In genomic region chr4:129226441-129226963, GRCm38 (mm10) we compare ENCODE assay signal across 7 mouse cellular contexts. TPM values are rescaled to one million over a fixed set of nuclear protein-coding genes. Genes with fewer than 3 reads are reported as not detected.
A peak's percentile ranks its signal among the peaks of the same experiment; 100 is the strongest.
DNase-seq lines count a peak whose midpoint lies in the region; ATAC-seq and TF ChIP-seq lines count a peak whose summit lies in the region.

No protein-coding gene starts in this region.

- H3K36me3 ChIP-seq in C2C12 (ENCODE audit: control insufficient read depth, insufficient read depth) (peaks cover 45% of the 10 kb centered on the region), ES-E14 (ENCODE audit: control insufficient read depth, insufficient read depth, low read length, poor library complexity, severe bottlenecking) (peaks cover 35% of the 10 kb centered on the region; the same call in 1 of the 2 replicates)
- no peaks in the 10 kb centered on the region for H3K36me3 ChIP-seq in hindbrain, embryonic 11.5 days (ENCODE audit: control insufficient read depth, insufficient read depth, low read length)
- H3K36me3 ChIP-seq in limb, embryonic 12.5 days = peaks cover 40% of the 10 kb centered on the region; the same call in 1 of the 2 replicates

- 38% methylated on average over 5 of the region's 5 CpGs for WGBS in hindbrain, embryonic 11.5 days
- WGBS in limb, embryonic 12.5 days = 19% methylated on average over 5 of the region's 5 CpGs

- H3K4me2 ChIP-seq in hindbrain, embryonic 11.5 days (replicated peaks; ENCODE audit: low read depth, low read length) = peak overlapping the region; percentile 40
- H3K4me2 ChIP-seq in limb, embryonic 12.5 days = peak overlapping the region; percentile 58

- H3ac ChIP-seq in C2C12 (ENCODE audit: control insufficient read depth, insufficient read length, low read depth) = no peak overlapping the region

- intact Hi-C loops in left cerebral cortex, postnatal 14 days (cut with DNase I) = no loop called here
- intact Hi-C loops in left cerebral cortex, postnatal 25 days (cut with DNase I) = no loop called here

- H3K27me3 ChIP-seq in C2C12 (ENCODE audit: control insufficient read depth, insufficient read depth, insufficient read length) = no peaks in the 10 kb centered on the region
- peaks cover 4% of the 10 kb centered on the region; the same call in 1 of the 2 replicates for H3K27me3 ChIP-seq in hindbrain, embryonic 11.5 days (ENCODE audit: control insufficient read depth, insufficient read depth, low read length)
- peaks cover 44% of the 10 kb centered on the region for H3K27me3 ChIP-seq in limb, embryonic 12.5 days

- H3K79me2 ChIP-seq in C2C12 (ENCODE audit: control insufficient read depth, insufficient read depth) = peaks cover 78% of the 10 kb centered on the region

- no peaks in the 10 kb centered on the region for H3K9me3 ChIP-seq in ES-E14 (ENCODE audit: control insufficient read depth, insufficient read depth, low read depth, low read length)
- no peaks in the 10 kb centered on the region for H3K9me3 ChIP-seq in hindbrain, embryonic 11.5 days (ENCODE audit: control insufficient read depth, low read length)
- no peaks in the 10 kb centered on the region for H3K9me3 ChIP-seq in limb, embryonic 12.5 days

- H3K9ac ChIP-seq in ES-E14 (ENCODE audit: insufficient read depth, low read depth, low read length, poor library complexity, severe bottlenecking) = no peak overlapping the region
- H3K9ac ChIP-seq in hindbrain, embryonic 11.5 days (ENCODE audit: low read depth, low read length) = peak overlapping the region; percentile 70; the same call in 1 of the 2 replicates
- no peak overlapping the region for H3K9ac ChIP-seq in limb, embryonic 12.5 days (replicated peaks)

- ATAC-seq in hindbrain, embryonic 11.5 days (ENCODE audit: low FRiP score) = no peak
- ATAC-seq in limb, embryonic 12.5 days (ENCODE audit: insufficient number of reproducible peaks, insufficient read depth, low FRiP score, low TSS enrichment, low read depth) = no peak
- no peak for ATAC-seq in monocyte, adult 5-6 weeks (replicated peaks; ENCODE audit: insufficient number of reproducible peaks, low FRiP score, low TSS enrichment, poor library complexity, severe bottlenecking)

- no peak for DNase-seq in ES-E14 (ENCODE audit: low read depth, low spot score)
- DNase-seq in hindbrain, embryonic 11.5 days (ENCODE audit: low spot score) = peak; percentile 22
- no peak for DNase-seq in left cerebral cortex, postnatal 14 days (ENCODE audit: low spot score in 2 of 2)
- DNase-seq in left cerebral cortex, postnatal 25 days (ENCODE audit: low spot score in 2 of 2) = no peak

- TF ChIP-seq CTCF in C2C12 (IDR thresholded peaks at IDR 0.05; ENCODE audit: control insufficient read depth, insufficient read depth, insufficient read length) = no peak

- in situ Hi-C loops in ES-E14 (cut with MboI; ENCODE audit: low sequenced_read_pairs in 2 of 2, unreplicated experiment in 2 of 2) = no loop called here

- H3K27ac ChIP-seq in ES-E14 (ENCODE audit: insufficient read depth, low read depth, low read length, poor library complexity, severe bottlenecking) = peak overlapping the region; percentile 35; the same call in 1 of the 2 replicates
- H3K27ac ChIP-seq in hindbrain, embryonic 11.5 days (ENCODE audit: low read depth, low read length) = no peak overlapping the region
- peak overlapping the region; percentile 57 for H3K27ac ChIP-seq in limb, embryonic 12.5 days

- H3K4me3 ChIP-seq in C2C12 (ENCODE audit: insufficient read depth, poor library complexity, severe bottlenecking) (no peak overlapping the region), ES-E14 (ENCODE audit: insufficient read depth in 1 of 2, low read depth in 1 of 2, low read length in 2 of 2, poor library complexity in 1 of 2, severe bottlenecking in 1 of 2) (peak overlapping the region; percentile 14 to 67)
- H3K4me3 ChIP-seq in hindbrain, embryonic 11.5 days (ENCODE audit: low read depth, low read length) = peak overlapping the region; percentile 35; the same call in 1 of the 2 replicates
- peak overlapping the region; percentile 30; the same call in 1 of the 2 replicates for H3K4me3 ChIP-seq in limb, embryonic 12.5 days (replicated peaks)

- peaks cover 18 to 50% of the 10 kb centered on the region in 2 experiments for H3K4me1 ChIP-seq in ES-E14 (ENCODE audit: control insufficient read depth in 2 of 2, insufficient read depth in 2 of 2, low read length in 2 of 2, poor library complexity in 1 of 2)
- H3K4me1 ChIP-seq in hindbrain, embryonic 11.5 days (replicated peaks; ENCODE audit: control insufficient read depth, insufficient read depth, low read length) = peaks cover 29% of the 10 kb centered on the region
- H3K4me1 ChIP-seq in limb, embryonic 12.5 days (replicated peaks) = peaks cover 65% of the 10 kb centered on the region

- peaks cover 48% of the 10 kb centered on the region for H3K79me3 ChIP-seq in C2C12 (ENCODE audit: low read depth)

TF ChIP-seq in C2C12, 6 proteins besides CTCF, POLR2A, EP300 and RAD21:
- TF ChIP-seq CEBPB (IDR thresholded peaks at IDR 0.05; ENCODE audit: low read depth) (no peak), USF1 (IDR thresholded peaks at IDR 0.05; ENCODE audit: low read depth) (peak; percentile 44), MAX (IDR thresholded peaks at IDR 0.05) (no peak)
TF ChIP-seq in C2C12: peak in this region for 1.

TF ChIP-seq in ES-E14, 5 proteins besides CTCF, POLR2A, EP300 and RAD21:
- TF ChIP-seq MAFK (IDR thresholded peaks at IDR 0.05; ENCODE audit: insufficient read depth, low read depth, low read length) (peak; percentile 90), CHD2 (IDR thresholded peaks at IDR 0.05; ENCODE audit: low read depth, low read length) (no peak), HCFC1 (IDR thresholded peaks at IDR 0.05; ENCODE audit: borderline replicate concordance, insufficient read depth, low read length) (no peak)

RNA-seq across cellular contexts. Expression of gene C77080, which starts 34.7 kb away (rescaled TPM):
- 30.1 TPM for polyA plus RNA-seq in C2C12 (2012; fragmentation: generic; extraction: Trizol)
- 14.4 and 22.5 TPM in 2 replicates for total RNA-seq in ES-E14 (2012; rRNA removed)
- polyA plus RNA-seq in hindbrain, embryonic 11.5 days (2014; fragmentation: Nextera tagmentation; extraction: Ambion mirVana) = 3.2 and 3.6 TPM in 2 replicates
- 4.6 and 5.1 TPM in 2 replicates for polyA plus RNA-seq in limb, embryonic 12.5 days (2016; fragmentation: Nextera tagmentation; extraction: Ambion mirVana)
- 10 to 100 TPM; 17.9 to 21.1 TPM for total RNA-seq in left cerebral cortex, postnatal 14 days (2021)
- total RNA-seq in monocyte, adult 5-6 weeks (2017) = 0.32 to 0.57 TPM in 2 of 3 replicates, not detected in the other
- 10 to 100 TPM; 19.5 to 28.2 TPM for total RNA-seq in left cerebral cortex, postnatal 25 days (2021)

RNA-seq across cellular contexts. Expression of gene Yars, which starts 36.9 kb away (rescaled TPM):
- 105 TPM for polyA plus RNA-seq in C2C12 (2012; fragmentation: generic; extraction: Trizol)
- total RNA-seq in ES-E14 (2012; rRNA removed) = 125 and 136 TPM in 2 replicates
- 102 and 109 TPM in 2 replicates for polyA plus RNA-seq in hindbrain, embryonic 11.5 days (2014; fragmentation: Nextera tagmentation; extraction: Ambion mirVana)
- polyA plus RNA-seq in limb, embryonic 12.5 days (2016; fragmentation: Nextera tagmentation; extraction: Ambion mirVana) = 78.7 and 80.2 TPM in 2 replicates
- 100 to 1,000 TPM; 103 to 110 TPM for total RNA-seq in left cerebral cortex, postnatal 14 days (2021)
- 30.1 to 41.8 TPM (median 33.8 TPM) in 3 replicates for total RNA-seq in monocyte, adult 5-6 weeks (2017)
- total RNA-seq in left cerebral cortex, postnatal 25 days (2021) = 10 to 100 TPM; 85.3 to 96.2 TPM

RNA-seq across cellular contexts. Expression of gene S100pbp, which starts 37.0 kb away (rescaled TPM):
- polyA plus RNA-seq in C2C12 (2012; fragmentation: generic; extraction: Trizol) = 8.1 TPM
- 25.5 and 25.7 TPM in 2 replicates for total RNA-seq in ES-E14 (2012; rRNA removed)
- polyA plus RNA-seq in hindbrain, embryonic 11.5 days (2014; fragmentation: Nextera tagmentation; extraction: Ambion mirVana) = 19.9 and 20.7 TPM in 2 replicates
- 31.2 and 32.7 TPM in 2 replicates for polyA plus RNA-seq in limb, embryonic 12.5 days (2016; fragmentation: Nextera tagmentation; extraction: Ambion mirVana)
- total RNA-seq in left cerebral cortex, postnatal 14 days (2021) = 10 to 100 TPM; 35.3 to 35.5 TPM
- 24.0 to 32.0 TPM (median 30.6 TPM) in 3 replicates for total RNA-seq in monocyte, adult 5-6 weeks (2017)
- total RNA-seq in left cerebral cortex, postnatal 25 days (2021) = 10 to 100 TPM; 37.8 to 41.2 TPM
